Mouse (Mus musculus) G1E (cell line): ENCODE results near the gene 4930535I16Rik. TPM values are rescaled to one million over a fixed set of nuclear protein-coding genes. Genes with fewer than 3 reads are reported as not detected.

ENCODE experiments used
- ATAC-seq: 2 replicates; pipeline ENCODE4 v1.8.0; 2016; ENCODE audit warnings: mild to moderate bottlenecking; ENCODE audit not compliant: insufficient number of reproducible peaks, poor library complexity, low FRiP score, severe bottlenecking; ENCODE audit errors: extremely low read depth
- DNase-seq: peaks from one replicate; pipeline ENCODE4 v3.0.0; 2012; ENCODE audit warnings: low spot score
- H3K27me3 ChIP-seq: 2 replicates; pipeline ENCODE4 v1.6.1; 2012; ENCODE audit warnings: mild to moderate bottlenecking, low read length, inconsistent platforms; ENCODE audit not compliant: insufficient read depth
- H3K36me3 ChIP-seq: replicated peaks from 2 replicates; pipeline ENCODE3; 2012; ENCODE audit warnings: mild to moderate bottlenecking, inconsistent platforms
- H3K4me1 ChIP-seq: 2 replicates; pipeline ENCODE4 v1.6.1; 2012; ENCODE audit warnings: low read depth, low read length, inconsistent platforms, mixed read lengths; ENCODE audit not compliant: insufficient read depth
- H3K4me3 ChIP-seq: 2 replicates; pipeline ENCODE4 v1.5.1; 2012; ENCODE audit warnings: low read depth, mild to moderate bottlenecking, inconsistent platforms, low read length, moderate library complexity, mixed read lengths
- H3K9me3 ChIP-seq: replicated peaks from 2 replicates; pipeline ENCODE4 v1.6.1; 2012; ENCODE audit warnings: inconsistent platforms
- CTCF ChIP-seq: IDR thresholded peaks from 2 replicates; pipeline ENCODE4 v1.5.1; 2012; ENCODE audit warnings: low read depth, low read length, inconsistent platforms, mixed read lengths
- GATA1 ChIP-seq: IDR thresholded peaks from 2 replicates; pipeline ENCODE4 v1.6.1; 2012; ENCODE audit warnings: borderline replicate concordance, low read length, inconsistent platforms, mixed read lengths
- GATA2 ChIP-seq: IDR thresholded peaks from 2 replicates; pipeline ENCODE4 v1.6.1; 2012; ENCODE audit warnings: low read depth, low read length, inconsistent platforms, borderline replicate concordance
- POLR2AphosphoS5 ChIP-seq: IDR thresholded peaks from 2 replicates; pipeline ENCODE4 v1.6.1; 2012; ENCODE audit warnings: low read depth, low read length, inconsistent platforms; ENCODE audit not compliant: insufficient replicate concordance
- TAL1 ChIP-seq: conservative IDR thresholded peaks from 2 replicates; pipeline ENCODE4 v1.6.1; 2012; ENCODE audit warnings: low read depth, low read length, inconsistent platforms, mixed read lengths
- polyA plus RNA-seq: library from polyadenylated mRNA; stranded (reverse); fragments of >175 nt; gene quantifications from 2 replicates; pipeline ENCODE4 v1.2.3, GENCODE M21; 2012
- total RNA-seq, 2 experiments: library from RNA; stranded (forward) in 1 of 2; stranded (reverse) in 1 of 2; fragments of 200-1000 nt in 1 of 2; fragments of >200 nt in 1 of 2; fragmentation: Nextera tagmentation in 1 of 2; gene quantifications; 2 replicates each; pipeline ENCODE4 v1.2.3; 2014 to 2017

4930535I16Rik gene
- total and polyA plus RNA-seq, 3 experiments: not detected

DNA sequence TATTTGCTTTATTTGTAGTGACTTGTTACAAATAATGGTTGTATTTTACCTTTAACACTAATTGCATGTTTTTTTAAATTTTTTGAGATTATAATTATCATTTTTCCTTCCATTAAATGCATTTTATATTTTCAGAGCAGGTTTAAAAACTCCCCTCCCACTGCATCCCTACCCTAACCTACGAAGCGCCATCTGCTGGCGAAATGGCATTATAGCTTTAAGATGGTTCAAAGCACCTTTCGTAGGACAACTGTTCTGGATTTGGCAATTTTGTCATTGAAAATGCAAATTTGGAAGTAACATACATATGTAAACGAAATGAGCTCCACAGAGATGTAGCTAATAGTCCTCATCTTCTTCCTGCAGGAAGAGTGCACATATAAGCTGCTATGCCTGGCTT is 19.1 kb downstream of the 4930535I16Rik start:
- ATAC-seq (no peak), DNase-seq (peak; percentile 43)
- H3K27me3 ChIP-seq: peaks cover 13% of the 10 kb centered on the region

DNA sequence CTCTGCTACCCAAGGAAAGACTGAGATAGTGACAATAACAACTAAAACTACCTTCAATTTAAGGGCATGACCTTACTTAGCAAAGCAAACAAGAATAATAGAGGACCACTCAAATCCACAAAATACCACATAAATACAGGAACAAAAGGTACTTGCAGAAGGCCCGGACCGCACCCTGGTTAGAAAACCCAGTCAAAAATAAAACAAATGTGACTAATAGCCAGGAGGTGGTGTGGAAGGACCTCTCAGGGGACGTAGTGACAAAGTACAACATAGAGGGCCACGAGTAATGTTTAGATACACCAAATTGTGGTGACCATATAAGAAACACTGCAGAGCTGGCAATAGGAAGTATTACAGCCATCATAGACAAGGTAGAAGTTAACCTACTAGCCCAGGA is 23.5 kb downstream of the 4930535I16Rik start:
- DNase-seq (no peak), ATAC-seq (no peak)
- Histone ChIP-seq H3K36me3 (peaks cover 2% of the 10 kb centered on the region), H3K4me3 (no peak overlapping the region), H3K27me3 (peaks cover 16% of the 10 kb centered on the region), H3K9me3 (no peaks in the 10 kb centered on the region), H3K4me1 (no peaks in the 10 kb centered on the region; the same call in 1 of the 2 replicates)
- no peak for TF ChIP-seq GATA2
- TF ChIP-seq TAL1: no peak
- TF ChIP-seq GATA1: no peak
- TF ChIP-seq POLR2AphosphoS5: no peak
- TF ChIP-seq CTCF: no peak

More for the DNA sequence above, 19.1 kb downstream of the 4930535I16Rik start:
- Histone ChIP-seq H3K4me1 (peaks cover 5% of the 10 kb centered on the region), H3K4me3 (no peak overlapping the region), H3K9me3 (no peaks in the 10 kb centered on the region), H3K36me3 (peaks cover 3% of the 10 kb centered on the region)
- no peak for TF ChIP-seq POLR2AphosphoS5
- TF ChIP-seq GATA2: no peak
- TF ChIP-seq TAL1: no peak
- TF ChIP-seq GATA1: no peak
- TF ChIP-seq CTCF: peak; percentile 31

DNA sequence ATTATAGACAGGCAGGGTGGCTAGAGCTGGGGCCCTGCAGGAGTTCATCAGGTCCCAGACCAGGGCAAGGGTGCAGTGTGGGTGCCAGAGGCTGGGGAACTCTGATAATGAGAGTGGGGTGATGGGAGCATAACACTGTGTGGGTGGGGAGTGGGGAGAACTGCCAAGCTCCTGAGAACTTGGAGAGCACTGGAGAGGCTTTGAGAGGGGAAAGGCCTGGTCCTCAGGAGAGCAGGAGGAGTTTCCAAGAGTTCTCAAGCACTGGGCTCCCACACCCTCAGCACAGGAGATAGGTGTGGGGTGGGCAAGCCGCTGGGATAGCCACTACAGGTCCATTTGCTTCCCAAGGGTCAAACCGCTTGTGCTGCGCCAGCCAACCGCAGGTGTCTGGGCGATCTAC is 24.1 kb downstream of the 4930535I16Rik start:
- no peak for ATAC-seq
- H3K9me3 ChIP-seq: no peaks in the 10 kb centered on the region

More for the DNA sequence above, 24.1 kb downstream of the 4930535I16Rik start:
- Histone ChIP-seq H3K4me1 (no peaks in the 10 kb centered on the region; the same call in 1 of the 2 replicates), H3K4me3 (no peak overlapping the region), H3K27me3 (peaks cover 16% of the 10 kb centered on the region), H3K36me3 (no peaks in the 10 kb centered on the region)
- no peak for TF ChIP-seq POLR2AphosphoS5
- TF ChIP-seq GATA1: no peak
- TF ChIP-seq CTCF: no peak
- TF ChIP-seq GATA2: no peak
- TF ChIP-seq TAL1: no peak
- DNase-seq: no peak

Other genes starting within 250 kb of the 4930535I16Rik start
- gene Macf1, start 233.7 kb downstream of the 4930535I16Rik start, total RNA-seq (2014; fragmentation: Nextera tagmentation): 169 and 174 TPM in 2 replicates
- 116 and 129 TPM in 2 replicates for gene Macf1, start 233.7 kb downstream of the 4930535I16Rik start, total RNA-seq (2017)
- gene Macf1, start 233.7 kb downstream of the 4930535I16Rik start, polyA plus RNA-seq: 33.7 and 39.3 TPM in 2 replicates
- gene Ndufs5, start 199.8 kb downstream of the 4930535I16Rik start, total RNA-seq (2014; fragmentation: Nextera tagmentation): 5.8 and 6.6 TPM in 2 replicates
- 80.6 and 87.6 TPM in 2 replicates for gene Ndufs5, start 199.8 kb downstream of the 4930535I16Rik start, total RNA-seq (2017)
- 52.2 and 74.9 TPM in 2 replicates for gene Ndufs5, start 199.8 kb downstream of the 4930535I16Rik start, polyA plus RNA-seq
- gene Akirin1, start 167.7 kb downstream of the 4930535I16Rik start, total RNA-seq (2014; fragmentation: Nextera tagmentation): 67.6 and 70.1 TPM in 2 replicates
- 61.8 and 68.4 TPM in 2 replicates for gene Akirin1, start 167.7 kb downstream of the 4930535I16Rik start, total RNA-seq (2017)
- gene Akirin1, start 167.7 kb downstream of the 4930535I16Rik start, polyA plus RNA-seq: 179 and 257 TPM in 2 replicates
- not detected in 2 replicates for gene Rhbdl2, start 130.1 kb downstream of the 4930535I16Rik start, total RNA-seq (2014; fragmentation: Nextera tagmentation)
- 0.11 TPM in 1 of 2 replicates, not detected in the other for gene Rhbdl2, start 130.1 kb downstream of the 4930535I16Rik start, total RNA-seq (2017)
- not detected in 2 replicates for gene Rhbdl2, start 130.1 kb downstream of the 4930535I16Rik start, polyA plus RNA-seq
- not detected in 2 replicates for gene 4933427I04Rik, start 58.3 kb downstream of the 4930535I16Rik start, total RNA-seq (2014; fragmentation: Nextera tagmentation)
- gene 4933427I04Rik, start 58.3 kb downstream of the 4930535I16Rik start, total RNA-seq (2017): 0.17 and 0.22 TPM in 2 replicates
- not detected in 2 replicates for gene 4933427I04Rik, start 58.3 kb downstream of the 4930535I16Rik start, polyA plus RNA-seq
- 24.6 and 28.1 TPM in 2 replicates for gene Mycbp, start 13.2 kb downstream of the 4930535I16Rik start, total RNA-seq (2014; fragmentation: Nextera tagmentation)
- 26.6 and 27.2 TPM in 2 replicates for gene Mycbp, start 13.2 kb downstream of the 4930535I16Rik start, total RNA-seq (2017)
- 14.5 and 47.3 TPM in 2 replicates for gene Mycbp, start 13.2 kb downstream of the 4930535I16Rik start, polyA plus RNA-seq
- 50.1 and 54.7 TPM in 2 replicates for gene Rragc, start 576 bp downstream of the 4930535I16Rik start, total RNA-seq (2014; fragmentation: Nextera tagmentation)
- gene Rragc, start 576 bp downstream of the 4930535I16Rik start, total RNA-seq (2017): 113 and 141 TPM in 2 replicates
- 24.2 and 34.2 TPM in 2 replicates for gene Rragc, start 576 bp downstream of the 4930535I16Rik start, polyA plus RNA-seq